Mouse (Mus musculus) liver, adult 2 months (tissue): Measurements from ENCODE around the gene Pym1. TPM values are rescaled to one million over a fixed set of nuclear protein-coding genes. Genes with fewer than 3 reads are reported as not detected.
A peak's percentile ranks its signal among the peaks of the same experiment; 100 is the strongest.

Experiments
- DNase-seq: peaks from one replicate; pipeline ENCODE4 v3.0.0-alpha.2; 2011; ENCODE audit warnings: low read depth, low spot score; ENCODE audit errors: extremely low read depth
- H3K27ac ChIP-seq: fragments of 200-500 bp; replicated peaks from 2 replicates; pipeline ENCODE4 v1.5.1; 2012; ENCODE audit warnings: low read depth, mild to moderate bottlenecking, control low read depth, inconsistent platforms, low read length; ENCODE audit not compliant: insufficient read depth
- H3K27me3 ChIP-seq: fragments of 200-500 bp; 2 replicates; pipeline ENCODE4 v1.6.1; 2012; ENCODE audit warnings: mild to moderate bottlenecking, moderate library complexity, low read length, inconsistent platforms; ENCODE audit not compliant: control insufficient read depth, insufficient read depth
- H3K36me3 ChIP-seq: fragments of 200-500 bp; 2 replicates; pipeline ENCODE4 v1.6.1; 2012; ENCODE audit warnings: low read length, inconsistent platforms; ENCODE audit not compliant: control insufficient read depth, insufficient read depth
- H3K4me1 ChIP-seq: fragments of 200-500 bp; 2 replicates; pipeline ENCODE4 v1.6.1; 2011; ENCODE audit warnings: low read length; ENCODE audit not compliant: control insufficient read depth, insufficient read depth
- H3K4me3 ChIP-seq: fragments of 200-500 bp; 2 replicates; pipeline ENCODE4 v1.5.1; 2011; ENCODE audit warnings: low read depth, mild to moderate bottlenecking, control low read depth, low read length, moderate library complexity; ENCODE audit not compliant: insufficient read depth
- H3K79me2 ChIP-seq: fragments of 200-500 bp; 2 replicates; pipeline ENCODE4 v1.6.1; 2012; ENCODE audit warnings: inconsistent platforms, mild to moderate bottlenecking, low read length, moderate library complexity; ENCODE audit not compliant: control insufficient read depth, insufficient read depth
- H3K9ac ChIP-seq: fragments of 200-500 bp; 2 replicates; pipeline ENCODE4 v1.6.1; 2012; ENCODE audit warnings: low read depth, mild to moderate bottlenecking, control low read depth, inconsistent platforms, low read length
- CTCF ChIP-seq: fragments of 200-500 bp; IDR thresholded peaks from 2 replicates; pipeline ENCODE4 v1.5.1; 2011; ENCODE audit warnings: low read depth, low read length, control low read depth
- POLR2A ChIP-seq: fragments of 200-500 bp; IDR thresholded peaks from 2 replicates; pipeline ENCODE4 v1.6.1; 2011; ENCODE audit warnings: low read length, control low read depth; ENCODE audit not compliant: insufficient read depth; ENCODE audit errors: extremely low read depth
- WGBS: fragments of 180-500 bp; shearing (Covaris S2); methylation state at CpG from one replicate; pipeline ENCODE4 v1.1.7; 2018; 5-methylcytosine and 5-hydroxymethylcytosine counted together
- polyA plus RNA-seq: library from polyadenylated mRNA; depleted of rRNA; stranded (reverse); fragments of >200 nt; gene quantifications from 2 replicates; pipeline ENCODE4 v1.2.3, GENCODE M21; 2012
- total RNA-seq: library from RNA; depleted of rRNA; stranded (reverse); fragments of >200 nt; gene quantifications from 2 replicates; pipeline ENCODE4 v1.2.3, GENCODE M21; 2014

Gene Pym1
- total and polyA plus RNA-seq, 2 experiments: 12.7 to 15.0 TPM

- peaks cover 27% of the 10 kb centered on the region for H3K36me3 ChIP-seq
- no peak overlapping the region for H3K4me3 ChIP-seq
- no peak for DNase-seq
- no peak overlapping the region for H3K27ac ChIP-seq
- TF ChIP-seq POLR2A: no peak
- TF ChIP-seq CTCF: no peak
- no peaks in the 10 kb centered on the region for H3K27me3 ChIP-seq
- no peak overlapping the region for H3K9ac ChIP-seq
- H3K4me1 ChIP-seq: peaks cover 13% of the 10 kb centered on the region
- WGBS: 79% methylated on average over 5 of the region's 5 CpGs
- peaks cover 2% of the 10 kb centered on the region; the same call in 1 of the 2 replicates for H3K79me2 ChIP-seq
Observed at GRCm38 (mm10) chr10:128794391-128794790, 46.7 kb downstream of the Pym1 start.

GRCm38 (mm10) chr10:128795581-128795980 is 47.9 kb downstream of the Pym1 start:
- H3K36me3 ChIP-seq: peaks cover 31% of the 10 kb centered on the region
- no peak overlapping the region for H3K27ac ChIP-seq
- no peak for DNase-seq
- H3K4me1 ChIP-seq: peaks cover 11% of the 10 kb centered on the region
- TF ChIP-seq POLR2A (no peak), CTCF (no peak)
- H3K4me3 ChIP-seq: no peak overlapping the region
- H3K9ac ChIP-seq: no peak overlapping the region
- 91% methylated on average over 3 of the region's 3 CpGs for WGBS
- H3K27me3 ChIP-seq: no peaks in the 10 kb centered on the region
- H3K79me2 ChIP-seq: peaks cover 2% of the 10 kb centered on the region; the same call in 1 of the 2 replicates

- 83% methylated on average over 8 of the region's 8 CpGs for WGBS
- TF ChIP-seq CTCF (no peak), POLR2A (no peak)
- no peaks in the 10 kb centered on the region for H3K4me1 ChIP-seq
- no peaks in the 10 kb centered on the region for H3K79me2 ChIP-seq
- H3K27ac ChIP-seq: no peak overlapping the region
- H3K9ac ChIP-seq: no peak overlapping the region
- DNase-seq: no peak
- no peak overlapping the region for H3K4me3 ChIP-seq
- H3K36me3 ChIP-seq: peaks cover 31% of the 10 kb centered on the region
- H3K27me3 ChIP-seq: no peaks in the 10 kb centered on the region
Observed at GRCm38 (mm10) chr10:128798676-128799075, 51.0 kb downstream of the Pym1 start.

DNA sequence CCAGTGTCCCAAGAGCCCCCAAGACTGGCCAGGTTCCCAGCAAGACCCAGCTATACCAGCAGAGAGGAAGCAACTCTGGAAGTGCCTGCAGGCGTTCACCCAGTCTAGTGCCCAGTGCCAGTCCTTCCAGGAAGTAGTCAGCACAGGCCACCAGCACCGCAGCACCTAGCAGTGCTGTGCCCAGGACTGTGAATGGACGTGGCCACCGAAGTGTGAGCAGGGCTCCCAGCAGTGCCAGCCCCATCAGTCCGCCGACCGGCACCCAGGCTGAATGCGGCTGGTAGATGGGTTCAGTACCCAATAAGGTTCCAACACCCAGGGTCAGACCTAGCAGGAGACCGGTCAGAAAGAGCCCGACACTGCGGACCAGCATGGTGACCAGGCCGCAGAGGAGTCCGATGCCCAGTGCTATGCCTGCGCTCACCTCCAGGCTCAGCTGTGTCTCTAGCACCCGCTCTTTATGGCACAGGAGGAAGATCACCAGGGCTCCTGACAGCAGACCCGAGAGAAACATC is 54.3 kb downstream of the Pym1 start:
- peaks cover 17% of the 10 kb centered on the region for H3K36me3 ChIP-seq
- no peak for TF ChIP-seq POLR2A
- TF ChIP-seq CTCF: no peak
- peaks cover 3% of the 10 kb centered on the region; the same call in 1 of the 2 replicates for H3K79me2 ChIP-seq
- 93% methylated on average over 16 of the region's 16 CpGs for WGBS
- H3K27ac ChIP-seq: no peak overlapping the region
- H3K4me3 ChIP-seq: no peak overlapping the region
- H3K4me1 ChIP-seq: peaks cover 13% of the 10 kb centered on the region
- DNase-seq: no peak
- H3K9ac ChIP-seq: no peak overlapping the region
- no peaks in the 10 kb centered on the region for H3K27me3 ChIP-seq

DNA sequence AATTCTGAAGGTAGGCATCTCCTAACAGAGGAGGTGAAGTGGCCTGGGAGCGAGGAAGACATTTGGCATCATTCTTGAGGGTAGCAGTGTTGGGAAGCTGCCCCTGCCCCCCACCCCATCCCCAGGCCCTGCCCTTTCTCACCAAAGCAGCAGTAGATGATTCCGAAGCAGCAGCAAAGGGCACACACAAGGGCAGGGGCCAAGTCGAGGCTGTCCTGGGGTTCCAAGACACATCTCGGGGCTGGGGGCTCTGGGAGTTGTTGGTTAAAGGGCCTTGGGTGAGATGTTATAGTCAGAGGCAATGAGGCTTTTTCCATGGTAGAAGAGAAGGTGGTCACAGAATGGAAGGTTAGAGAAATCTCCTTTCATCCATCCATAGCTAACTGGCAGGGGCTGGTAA is 55.3 kb downstream of the Pym1 start:
- Histone ChIP-seq H3K36me3 (peaks cover 15% of the 10 kb centered on the region), H3K9ac (no peak overlapping the region), H3K4me1 (peaks cover 17% of the 10 kb centered on the region), H3K27ac (no peak overlapping the region), H3K27me3 (no peaks in the 10 kb centered on the region), H3K79me2 (peaks cover 8% of the 10 kb centered on the region; the same call in 1 of the 2 replicates), H3K4me3 (no peak overlapping the region)
- WGBS: 83% methylated on average over 4 of the region's 4 CpGs
- TF ChIP-seq POLR2A (no peak), CTCF (no peak)
- DNase-seq: no peak

DNA sequence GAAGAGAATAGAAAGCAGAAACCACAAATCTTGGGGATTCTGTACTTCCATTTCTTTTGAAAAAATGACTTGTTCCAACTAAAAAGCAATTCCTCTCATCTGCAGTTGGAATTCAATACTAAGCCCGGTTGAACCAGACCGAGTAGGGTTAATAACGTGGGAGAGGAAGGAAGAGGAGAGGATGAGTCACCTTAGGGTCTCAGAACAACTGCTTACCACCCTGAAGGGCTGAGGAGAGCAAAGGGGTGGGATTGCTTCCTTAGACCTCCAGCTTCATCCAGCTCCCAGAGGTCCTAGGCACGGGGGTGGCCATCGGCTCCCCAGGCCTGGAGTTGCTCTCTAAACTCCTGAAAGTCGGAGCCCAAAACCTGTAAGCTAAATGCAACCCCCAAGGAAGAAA is 55.7 kb downstream of the Pym1 start:
- no peaks in the 10 kb centered on the region for H3K27me3 ChIP-seq
- 58% methylated on average over 6 of the region's 6 CpGs for WGBS
- DNase-seq: no peak
- H3K9ac ChIP-seq: peak overlapping the region; percentile 1; the same call in 1 of the 2 replicates
- H3K4me3 ChIP-seq: peak overlapping the region; percentile 77; the same call in 1 of the 2 replicates
- H3K27ac ChIP-seq: peak overlapping the region; percentile 34
- peaks cover 17% of the 10 kb centered on the region for H3K4me1 ChIP-seq
- no peak for TF ChIP-seq CTCF
- TF ChIP-seq POLR2A: no peak
- peaks cover 11% of the 10 kb centered on the region for H3K36me3 ChIP-seq
- peaks cover 10% of the 10 kb centered on the region; the same call in 1 of the 2 replicates for H3K79me2 ChIP-seq
